Mouse (Mus musculus): ENCODE results near the gene Ndufa7. TPM values are rescaled to one million over a fixed set of nuclear protein-coding genes. Genes with fewer than 3 reads are reported as not detected.
"Not testable (repeated sequence)": the region's sequence is repeated elsewhere in the genome, so short reads cannot be mapped to it uniquely, and the experiment has no call there.

Gene Ndufa7
- polyA plus RNA-seq, 1 experiment from 2014 or later = 461 TPM

- peaks cover 22% of the 10 kb centered on the region for H3K4me1 ChIP-seq
- no peak overlapping the region for H3K27ac ChIP-seq
- no peak overlapping the region for H3K4me2 ChIP-seq (replicated peaks)
- H3K9me3 ChIP-seq = no peaks in the 10 kb centered on the region
- H3K9ac ChIP-seq = no peak overlapping the region
- peaks cover 10% of the 10 kb centered on the region for H3K27me3 ChIP-seq (replicated peaks)
- no peak for ATAC-seq (ENCODE audit: low FRiP score, low read depth)
- H3K4me3 ChIP-seq = no peak overlapping the region
- 90% methylated on average over 6 of the region's 6 CpGs for WGBS
- peaks cover 18% of the 10 kb centered on the region for H3K36me3 ChIP-seq
These were observed 9.0 kb upstream of the Ndufa7 start for GRCm38 (mm10) chr17:33815399-33815798.

GRCm38 (mm10) chr17:33816612-33817011 is 7.8 kb upstream of the Ndufa7 start:
- Histone ChIP-seq H3K9ac (no peak overlapping the region), H3K4me2 (replicated peaks) (peak overlapping the region; percentile 87), H3K36me3 (peaks cover 27% of the 10 kb centered on the region), H3K4me1 (peaks cover 18% of the 10 kb centered on the region), H3K27ac (0 out of 2 replicates have a peak overlapping the region, but pooled peaks have one; percentile 71), H3K4me3 (no peak overlapping the region), H3K27me3 (replicated peaks) (peaks cover 2% of the 10 kb centered on the region; the same call in 1 of the 2 replicates), H3K9me3 (no peaks in the 10 kb centered on the region)
- no peak for ATAC-seq (ENCODE audit: low FRiP score, low read depth)
- WGBS = 80% methylated on average over 5 of the region's 5 CpGs

GRCm38 (mm10) chr17:33817184-33817968 is 7.0 kb upstream of the Ndufa7 start:
- Histone ChIP-seq H3K36me3 (peaks cover 34% of the 10 kb centered on the region), H3K27ac (peak overlapping the region; percentile 71; the same call in 1 of the 2 replicates), H3K27me3 (replicated peaks) (peaks cover 2% of the 10 kb centered on the region; the same call in 1 of the 2 replicates), H3K9me3 (no peaks in the 10 kb centered on the region), H3K4me2 (replicated peaks) (peak overlapping the region; percentile 87), H3K4me1 (peaks cover 26% of the 10 kb centered on the region), H3K4me3 (peak overlapping the region; percentile 49), H3K9ac (peak overlapping the region; percentile 77)
- WGBS = under 1% methylated on average over 89 of the region's 89 CpGs
- peak; percentile 96 for ATAC-seq (ENCODE audit: low FRiP score, low read depth)

GRCm38 (mm10) chr17:33817969-33818643 is 6.3 kb upstream of the Ndufa7 start:
- Histone ChIP-seq H3K27ac (peak overlapping the region; percentile 71; the same call in 1 of the 2 replicates), H3K9me3 (no peaks in the 10 kb centered on the region), H3K4me1 (peaks cover 32% of the 10 kb centered on the region), H3K36me3 (peaks cover 40% of the 10 kb centered on the region), H3K27me3 (replicated peaks) (0 out of 2 replicates have a peak, but pooled peaks cover under 1% of the 10 kb centered on the region), H3K9ac (peak overlapping the region; percentile 77), H3K4me2 (replicated peaks) (peak overlapping the region; percentile 87), H3K4me3 (peak overlapping the region; percentile 49)
- 20% methylated on average over 33 of the region's 33 CpGs for WGBS
- ATAC-seq (ENCODE audit: low FRiP score, low read depth) = peak; percentile 65; the same call in 1 of the 2 replicates

- H3K4me2 ChIP-seq (replicated peaks) = peak overlapping the region; percentile 95; the same call in 1 of the 2 replicates
- no peaks in the 10 kb centered on the region for H3K9me3 ChIP-seq
- ATAC-seq (ENCODE audit: low FRiP score, low read depth) = no peak
- H3K4me1 ChIP-seq = peaks cover 41% of the 10 kb centered on the region
- no peak overlapping the region for H3K4me3 ChIP-seq
- no peak overlapping the region for H3K9ac ChIP-seq
- no peak overlapping the region for H3K27ac ChIP-seq
- H3K36me3 ChIP-seq = peaks cover 40% of the 10 kb centered on the region
- H3K27me3 ChIP-seq (replicated peaks) = no peaks in the 10 kb centered on the region
- WGBS = 77% methylated on average over 1 of the region's 1 CpGs
These were observed 1.9 kb upstream of the Ndufa7 start for GRCm38 (mm10) chr17:33822436-33822959.

GRCm38 (mm10) chr17:33823171-33823570 is 1.2 kb upstream of the Ndufa7 start:
- 83% methylated on average over 8 of the region's 8 CpGs for WGBS

GRCm38 (mm10) chr17:33824997-33825330 is 592 bp downstream of the Ndufa7 start:
- 11% methylated on average over 6 of the region's 6 CpGs for WGBS
- Histone ChIP-seq H3K4me1 (peaks cover 29% of the 10 kb centered on the region), H3K9ac (peak overlapping the region; percentile 85), H3K36me3 (peaks cover 32% of the 10 kb centered on the region), H3K4me3 (peak overlapping the region; percentile 73), H3K4me2 (replicated peaks) (peak overlapping the region; percentile 95)
- H3K9me3 ChIP-seq; H3K27ac ChIP-seq; H3K27me3 ChIP-seq (replicated peaks); ATAC-seq (ENCODE audit: low FRiP score, low read depth): not testable (repeated sequence)

More at GRCm38 (mm10) chr17:33823171-33823570, 1.2 kb upstream of the Ndufa7 start:
- Histone ChIP-seq H3K36me3 (peaks cover 40% of the 10 kb centered on the region), H3K4me2 (replicated peaks) (peak overlapping the region; percentile 95), H3K4me3 (peak overlapping the region; percentile 73), H3K9ac (peak overlapping the region; percentile 85), H3K4me1 (peaks cover 37% of the 10 kb centered on the region)
- H3K27ac ChIP-seq; ATAC-seq (ENCODE audit: low FRiP score, low read depth); H3K27me3 ChIP-seq (replicated peaks); H3K9me3 ChIP-seq: not testable (repeated sequence)

GRCm38 (mm10) chr17:33825462-33825861 is 1.1 kb downstream of the Ndufa7 start:
- ATAC-seq (ENCODE audit: low FRiP score, low read depth) = no peak
- Histone ChIP-seq H3K9ac (no peak overlapping the region), H3K4me2 (replicated peaks) (peak overlapping the region; percentile 95), H3K4me3 (no peak overlapping the region; the same call in 1 of the 2 replicates), H3K4me1 (peaks cover 29% of the 10 kb centered on the region), H3K27me3 (replicated peaks) (no peaks in the 10 kb centered on the region), H3K9me3 (no peaks in the 10 kb centered on the region), H3K36me3 (peaks cover 33% of the 10 kb centered on the region), H3K27ac (no peak overlapping the region)
- WGBS = 85% methylated on average over 8 of the region's 8 CpGs

- Histone ChIP-seq H3K36me3 (peaks cover 36% of the 10 kb centered on the region), H3K27me3 (replicated peaks) (no peaks in the 10 kb centered on the region), H3K27ac (no peak overlapping the region), H3K4me3 (no peak overlapping the region), H3K4me2 (replicated peaks) (no peak overlapping the region), H3K9me3 (no peaks in the 10 kb centered on the region), H3K4me1 (peaks cover 25% of the 10 kb centered on the region), H3K9ac (no peak overlapping the region)
- ATAC-seq (ENCODE audit: low FRiP score, low read depth) = no peak
- WGBS = 0% methylated on average over 3 of the region's 3 CpGs
These were observed 2.5 kb downstream of the Ndufa7 start for GRCm38 (mm10) chr17:33826850-33827249.

- Histone ChIP-seq H3K4me2 (replicated peaks) (no peak overlapping the region), H3K9ac (no peak overlapping the region), H3K4me1 (peaks cover 8% of the 10 kb centered on the region), H3K9me3 (no peaks in the 10 kb centered on the region), H3K36me3 (peaks cover 42% of the 10 kb centered on the region), H3K4me3 (no peak overlapping the region), H3K27me3 (replicated peaks) (no peaks in the 10 kb centered on the region), H3K27ac (no peak overlapping the region)
- no peak for ATAC-seq (ENCODE audit: low FRiP score, low read depth)
- 83% methylated on average over 2 of the region's 2 CpGs for WGBS
These were observed 4.5 kb downstream of the Ndufa7 start for GRCm38 (mm10) chr17:33828892-33829291.

- no peaks in the 10 kb centered on the region for H3K9me3 ChIP-seq
- WGBS = 92% methylated on average over 10 of the region's 10 CpGs
- H3K27me3 ChIP-seq (replicated peaks) = no peaks in the 10 kb centered on the region
- H3K4me1 ChIP-seq = peaks cover 8% of the 10 kb centered on the region
- no peak overlapping the region for H3K4me3 ChIP-seq
- no peak for ATAC-seq (ENCODE audit: low FRiP score, low read depth)
- no peak overlapping the region for H3K4me2 ChIP-seq (replicated peaks)
- H3K36me3 ChIP-seq = peaks cover 48% of the 10 kb centered on the region
- no peak overlapping the region for H3K9ac ChIP-seq
- H3K27ac ChIP-seq = no peak overlapping the region
These were observed 5.2 kb downstream of the Ndufa7 start for GRCm38 (mm10) chr17:33829561-33829960.
